In genomic region chr14:47472359-47472742, GRCm38 (mm10) we compare ENCODE assay signal across 8 mouse cellular contexts. TPM values are rescaled to one million over a fixed set of nuclear protein-coding genes. Genes with fewer than 3 reads are reported as not detected.
A peak's percentile ranks its signal among the peaks of the same experiment; 100 is the strongest.
DNase-seq lines count a peak whose midpoint lies in the region; ATAC-seq and TF ChIP-seq lines count a peak whose summit lies in the region.

No protein-coding gene starts in this region.

- TF ChIP-seq POLR2A in bone marrow, adult 2 months (IDR thresholded peaks at IDR 0.05; ENCODE audit: borderline replicate concordance, control insufficient read depth, low read depth, low read length) = peak; percentile 94

- DNase-seq in A20 (ENCODE audit: low read depth, low spot score) = peak; percentile 95
- DNase-seq in embryonic facial prominence, embryonic 14.5 days (ENCODE audit: low spot score) = peak; percentile 96
- peak; percentile 94 for DNase-seq in heart, adult 8-10 months (ENCODE audit: low spot score)
- peak; percentile 93 to 96 for DNase-seq in kidney, adult 8-10 months
- peak; percentile 90 to 95 for DNase-seq in spleen, adult 18-20 months

- H3K4me3 ChIP-seq in bone marrow, adult 2 months (replicated peaks; ENCODE audit: control insufficient read depth, low read depth, low read length) = peak overlapping the region; percentile 98
- peak overlapping the region; percentile 94 for H3K4me3 ChIP-seq in embryonic facial prominence, embryonic 14.5 days (ENCODE audit: low read depth, low read length)
- H3K4me3 ChIP-seq in limb, embryonic 12.5 days (replicated peaks) = peak overlapping the region; percentile 98
- peak overlapping the region; percentile 98 for H3K4me3 ChIP-seq in midbrain, embryonic 15.5 days

- peak overlapping the region; percentile 94 for H3K9ac ChIP-seq in embryonic facial prominence, embryonic 14.5 days (ENCODE audit: low read depth, low read length)
- H3K9ac ChIP-seq in limb, embryonic 12.5 days (replicated peaks) = peak overlapping the region; percentile 95
- peak overlapping the region; percentile 87 for H3K9ac ChIP-seq in midbrain, embryonic 15.5 days

- H3K9me3 ChIP-seq in embryonic facial prominence, embryonic 14.5 days (ENCODE audit: control insufficient read depth, low read length) = no peaks in the 10 kb centered on the region
- no peaks in the 10 kb centered on the region for H3K9me3 ChIP-seq in limb, embryonic 12.5 days
- no peaks in the 10 kb centered on the region for H3K9me3 ChIP-seq in midbrain, embryonic 15.5 days

- peak; percentile 85 for TF ChIP-seq CTCF in bone marrow, adult 2 months (IDR thresholded peaks at IDR 0.05; ENCODE audit: control insufficient read depth, insufficient read depth, low read length)

- peaks cover 2% of the 10 kb centered on the region for H3K4me1 ChIP-seq in bone marrow, adult 2 months (ENCODE audit: control insufficient read depth, insufficient read depth, low read length)
- 0 out of 2 replicates have a peak, but pooled peaks cover 3% of the 10 kb centered on the region for H3K4me1 ChIP-seq in embryonic facial prominence, embryonic 14.5 days (ENCODE audit: control insufficient read depth, insufficient read depth, low read length)
- peaks cover 6% of the 10 kb centered on the region; the same call in 1 of the 2 replicates for H3K4me1 ChIP-seq in limb, embryonic 12.5 days (replicated peaks)
- H3K4me1 ChIP-seq in midbrain, embryonic 15.5 days = peaks cover 17% of the 10 kb centered on the region

- H3K27me3 ChIP-seq in embryonic facial prominence, embryonic 14.5 days (replicated peaks; ENCODE audit: control insufficient read depth, insufficient read depth, low read length) = no peaks in the 10 kb centered on the region
- 0 out of 2 replicates have a peak, but pooled peaks cover 2% of the 10 kb centered on the region for H3K27me3 ChIP-seq in limb, embryonic 12.5 days
- no peaks in the 10 kb centered on the region for H3K27me3 ChIP-seq in midbrain, embryonic 15.5 days (replicated peaks)

- H3K27ac ChIP-seq in bone marrow, adult 2 months (ENCODE audit: control insufficient read depth, insufficient read depth, low read depth, low read length, poor library complexity) = peak overlapping the region; percentile 96
- H3K27ac ChIP-seq in embryonic facial prominence, embryonic 14.5 days (replicated peaks; ENCODE audit: low read depth, low read length) = peak overlapping the region; percentile 88
- H3K27ac ChIP-seq in limb, embryonic 12.5 days = peak overlapping the region; percentile 90
- H3K27ac ChIP-seq in midbrain, embryonic 15.5 days = peak overlapping the region; percentile 91

- H3K4me2 ChIP-seq in embryonic facial prominence, embryonic 14.5 days (ENCODE audit: low read depth, low read length) = peak overlapping the region; percentile 67
- H3K4me2 ChIP-seq in limb, embryonic 12.5 days = peak overlapping the region; percentile 67
- H3K4me2 ChIP-seq in midbrain, embryonic 15.5 days = peak overlapping the region; percentile 58

- WGBS in bone marrow, adult 2 months = under 1% methylated on average over 40 of the region's 40 CpGs
- WGBS in embryonic facial prominence, embryonic 14.5 days = 1% methylated on average over 20 of the region's 40 CpGs
- WGBS in limb, embryonic 12.5 days = under 1% methylated on average over 39 of the region's 40 CpGs
- WGBS in midbrain, embryonic 15.5 days = under 1% methylated on average over 31 of the region's 40 CpGs

- peak; percentile 96 for ATAC-seq in embryonic facial prominence, embryonic 14.5 days (ENCODE audit: low read depth)
- ATAC-seq in limb, embryonic 12.5 days (ENCODE audit: insufficient number of reproducible peaks, insufficient read depth, low FRiP score, low TSS enrichment, low read depth) = peak; percentile 94
- peak; percentile 97 for ATAC-seq in midbrain, embryonic 15.5 days (replicated peaks)

- H3K36me3 ChIP-seq in embryonic facial prominence, embryonic 14.5 days (ENCODE audit: control insufficient read depth, insufficient read depth, low read length) = no peaks in the 10 kb centered on the region
- H3K36me3 ChIP-seq in limb, embryonic 12.5 days = 0 out of 2 replicates have a peak, but pooled peaks cover 9% of the 10 kb centered on the region
- H3K36me3 ChIP-seq in midbrain, embryonic 15.5 days (replicated peaks) = no peaks in the 10 kb centered on the region

RNA-seq across cellular contexts. Expression of gene Fbxo34, which starts 22.1 kb away (rescaled TPM):
- polyA plus RNA-seq in bone marrow, adult 2 months (2011; ENCODE audit: insufficient read depth, insufficient read length, low replicate concordance, missing spikeins) = 19.1 and 21.1 TPM in 2 replicates
- 23.5 and 24.4 TPM in 2 replicates for polyA plus RNA-seq in embryonic facial prominence, embryonic 14.5 days (2014; fragmentation: Nextera tagmentation; extraction: Ambion mirVana)
- total RNA-seq in heart, adult 8-10 months (2022) = 10 to 100 TPM in 3 of 4 experiments, 1 to 10 TPM in 1; 9.4 to 12.1 (median 11.6) TPM
- polyA plus RNA-seq in limb, embryonic 12.5 days (2016; fragmentation: Nextera tagmentation; extraction: Ambion mirVana) = 27.2 and 28.1 TPM in 2 replicates
- polyA plus RNA-seq in midbrain, embryonic 15.5 days (2015; fragmentation: Nextera tagmentation; extraction: Ambion mirVana) = 31.9 and 36.0 TPM in 2 replicates

RNA-seq across cellular contexts. Expression of gene Dlgap5, which starts 54.1 kb away (rescaled TPM):
- 45.7 and 76.7 TPM in 2 replicates for polyA plus RNA-seq in bone marrow, adult 2 months (2011; ENCODE audit: insufficient read depth, insufficient read length, low replicate concordance, missing spikeins)
- 25.5 and 35.1 TPM in 2 replicates for polyA plus RNA-seq in embryonic facial prominence, embryonic 14.5 days (2014; fragmentation: Nextera tagmentation; extraction: Ambion mirVana)
- under 1 TPM in 3 of 4 experiments, not detected in 1; 0.60 to 0.75 (median 0.63) TPM for total RNA-seq in heart, adult 8-10 months (2022)
- 69.0 and 71.0 TPM in 2 replicates for polyA plus RNA-seq in limb, embryonic 12.5 days (2016; fragmentation: Nextera tagmentation; extraction: Ambion mirVana)
- 6.8 and 7.8 TPM in 2 replicates for polyA plus RNA-seq in midbrain, embryonic 15.5 days (2015; fragmentation: Nextera tagmentation; extraction: Ambion mirVana)

Comparison
In these comparisons a context has a peak if more than half of its experiments do, and no peak if none do; other contexts are left out.
1. Peak in every context shown above with its lines: DNase-seq, ATAC-seq, H3K4me3 ChIP-seq and H3K27ac ChIP-seq.